Mouse (Mus musculus) gastrocnemius, adult 2 months (tissue): ENCODE results near the gene Cyb5b. TPM values are rescaled to one million over a fixed set of nuclear protein-coding genes. Genes with fewer than 3 reads are reported as not detected.

ENCODE experiments used
- DNase-seq: peaks from one replicate; pipeline ENCODE4 v3.0.0; 2022
- H3K27ac ChIP-seq: fragments of 200-600 bp; 2 replicates; pipeline ENCODE4 v1.8.1; 2022; ENCODE audit warnings: mild to moderate bottlenecking
- H3K4me3 ChIP-seq: fragments of 200-600 bp; 2 replicates; pipeline ENCODE4 v1.8.1; 2022; ENCODE audit warnings: mild to moderate bottlenecking, moderate library complexity
- CTCF ChIP-seq: fragments of 200-600 bp; IDR thresholded peaks from 2 replicates; pipeline ENCODE4 v1.8.1; 2022; ENCODE audit warnings: antibody characterized with exemption, mild to moderate bottlenecking, moderate library complexity
- intact Hi-C: fragments of 180-260 bp; cut with DNase I; formaldehyde crosslinking; loops from one replicate; pipeline ENCODE4 v1.15.1; 2025
- total RNA-seq, 2 experiments: library from RNA; stranded (reverse); gene quantifications; 2 replicates each; pipeline ENCODE4 v1.2.3; 2021

The Cyb5b gene
- total RNA-seq, 2 experiments from 2014 or later = 33.2 to 36.3 TPM

GRCm38 (mm10) chr8:107136003-107136612 is 14.3 kb upstream of the Cyb5b start:
- no peak for TF ChIP-seq CTCF
- intact Hi-C loops = no loop called here
- Histone ChIP-seq H3K27ac (peak overlapping the region; percentile 51), H3K4me3 (no peak overlapping the region)
- no peak for DNase-seq

- no peak for DNase-seq
- no peak for TF ChIP-seq CTCF
- Histone ChIP-seq H3K27ac (peak overlapping the region; percentile 90; the same call in 1 of the 2 replicates), H3K4me3 (no peak overlapping the region)
- intact Hi-C loops = no loop called here
Observed at GRCm38 (mm10) chr8:107137591-107137990, 12.8 kb upstream of the Cyb5b start.

DNA sequence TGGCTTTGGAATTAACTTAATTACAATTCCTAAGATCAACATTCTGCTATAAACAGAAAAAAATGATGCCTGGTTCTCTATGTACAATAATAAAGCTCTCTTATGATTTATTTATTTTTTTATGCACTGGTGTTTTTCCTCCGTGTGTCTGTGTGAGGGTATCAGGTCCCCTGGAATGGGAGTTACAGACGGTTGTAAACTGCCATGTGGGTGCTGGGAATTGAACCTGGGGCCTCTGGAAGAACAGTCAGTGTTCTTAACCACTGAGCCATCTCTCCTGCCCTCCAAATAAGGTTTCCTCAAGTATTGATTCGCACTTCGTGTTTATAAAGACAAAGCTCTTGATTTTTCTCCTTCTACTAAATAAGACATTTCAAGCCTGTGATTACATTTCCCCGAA is 12.1 kb upstream of the Cyb5b start:
- Histone ChIP-seq H3K4me3 (no peak overlapping the region), H3K27ac (peak overlapping the region; percentile 90)
- intact Hi-C loops = no loop called here
- TF ChIP-seq CTCF = no peak
- DNase-seq = no peak

DNA sequence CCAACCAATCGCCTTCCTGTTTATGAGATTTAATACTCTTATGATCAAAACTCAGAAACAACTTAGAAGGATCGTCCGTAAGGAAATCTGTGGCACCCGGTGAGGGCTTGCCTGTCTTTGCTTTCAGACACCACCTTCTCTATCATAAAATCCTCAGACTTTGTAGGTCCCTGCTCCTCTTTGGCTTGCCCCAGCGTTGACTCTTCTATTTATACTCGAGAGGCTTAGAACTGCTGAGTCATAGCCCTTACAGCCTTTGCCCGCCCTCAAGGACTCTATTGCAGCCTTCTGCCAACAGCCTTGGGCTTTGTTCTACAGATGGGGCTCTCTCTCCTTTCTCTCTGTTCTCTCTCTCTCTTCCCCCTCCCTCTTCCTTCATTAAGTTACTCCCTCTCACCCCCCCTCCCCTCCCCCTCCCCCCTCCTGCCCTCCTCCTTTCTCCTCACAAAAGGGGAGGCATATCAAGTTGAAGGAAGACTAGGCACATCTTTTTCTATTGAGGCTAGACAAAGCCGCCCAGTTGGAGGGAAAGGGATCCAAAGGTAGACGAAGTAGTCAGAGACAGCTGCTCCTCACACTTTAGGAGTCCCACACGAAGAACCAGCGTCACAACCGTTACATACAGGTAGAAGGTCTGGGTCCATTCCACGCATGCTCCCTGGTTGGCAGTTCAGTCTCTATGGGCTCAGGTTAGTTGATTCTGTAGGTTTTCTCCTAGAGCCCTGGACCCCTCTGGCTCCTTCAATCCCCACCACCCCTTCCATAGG is 10.6 kb upstream of the Cyb5b start:
- intact Hi-C loops = no loop called here
- TF ChIP-seq CTCF = no peak
- peak overlapping the region; percentile 2 for H3K4me3 ChIP-seq
- DNase-seq = peak; percentile 74
- peak overlapping the region; percentile 90 for H3K27ac ChIP-seq

DNA sequence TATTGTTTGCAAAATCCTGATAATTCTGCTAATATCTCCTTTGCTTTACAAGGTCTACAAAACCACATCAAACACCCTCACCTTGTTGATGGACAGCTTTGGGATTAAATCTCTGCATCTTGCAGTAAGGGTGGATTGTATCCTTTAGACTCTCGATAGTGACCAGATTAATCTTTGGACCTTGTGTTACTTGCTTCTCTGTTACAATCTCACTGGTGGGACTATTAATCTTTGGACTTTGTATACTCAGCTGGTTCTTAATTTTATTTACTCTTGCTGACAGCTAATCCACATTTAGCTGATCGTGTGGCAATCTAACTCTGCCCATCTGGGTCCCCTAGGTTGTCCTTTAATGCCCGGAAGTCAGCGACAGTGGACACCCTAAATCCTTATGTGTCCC is 7.9 kb upstream of the Cyb5b start:
- H3K27ac ChIP-seq = no peak overlapping the region
- intact Hi-C loops = no loop called here
- no peak overlapping the region for H3K4me3 ChIP-seq
- no peak for DNase-seq
- TF ChIP-seq CTCF = no peak

- intact Hi-C loops = no loop called here
- no peak for DNase-seq
- Histone ChIP-seq H3K27ac (no peak overlapping the region), H3K4me3 (no peak overlapping the region)
- no peak for TF ChIP-seq CTCF
Observed at GRCm38 (mm10) chr8:107143501-107143900, 6.9 kb upstream of the Cyb5b start.

DNA sequence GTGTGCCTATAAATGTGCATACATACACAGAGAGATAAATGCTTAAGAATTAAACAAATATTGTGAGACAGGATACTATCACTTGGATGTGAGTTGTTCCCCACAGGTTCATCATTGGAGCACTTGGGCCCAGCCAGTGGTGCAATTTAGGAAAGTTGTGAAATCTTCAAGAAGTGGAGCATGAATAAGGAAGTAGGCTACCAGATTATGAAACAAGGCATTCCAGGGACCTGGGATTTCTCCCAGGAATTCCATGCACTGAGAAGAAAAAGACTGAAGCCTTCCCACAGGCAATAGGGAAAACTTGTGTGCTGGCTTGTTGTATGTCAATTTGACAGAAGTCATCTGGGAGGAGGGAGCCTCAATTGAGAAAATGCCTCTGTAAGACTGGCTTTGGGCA is 4.3 kb upstream of the Cyb5b start:
- no peak overlapping the region for H3K27ac ChIP-seq
- no peak overlapping the region for H3K4me3 ChIP-seq
- DNase-seq = no peak
- intact Hi-C loops = no loop called here
- TF ChIP-seq CTCF = no peak

GRCm38 (mm10) chr8:107148802-107149201 is 1.6 kb upstream of the Cyb5b start:
- no peak overlapping the region for H3K4me3 ChIP-seq
- no peak overlapping the region for H3K27ac ChIP-seq
- DNase-seq = no peak
- intact Hi-C loops = no loop called here
- TF ChIP-seq CTCF = no peak

- no peak for TF ChIP-seq CTCF
- Histone ChIP-seq H3K4me3 (peak overlapping the region; percentile 83), H3K27ac (peak overlapping the region; percentile 97)
- DNase-seq = no peak
- intact Hi-C loops = no loop called here
Observed at GRCm38 (mm10) chr8:107150057-107150403, 410 bp upstream of the Cyb5b start.

DNA sequence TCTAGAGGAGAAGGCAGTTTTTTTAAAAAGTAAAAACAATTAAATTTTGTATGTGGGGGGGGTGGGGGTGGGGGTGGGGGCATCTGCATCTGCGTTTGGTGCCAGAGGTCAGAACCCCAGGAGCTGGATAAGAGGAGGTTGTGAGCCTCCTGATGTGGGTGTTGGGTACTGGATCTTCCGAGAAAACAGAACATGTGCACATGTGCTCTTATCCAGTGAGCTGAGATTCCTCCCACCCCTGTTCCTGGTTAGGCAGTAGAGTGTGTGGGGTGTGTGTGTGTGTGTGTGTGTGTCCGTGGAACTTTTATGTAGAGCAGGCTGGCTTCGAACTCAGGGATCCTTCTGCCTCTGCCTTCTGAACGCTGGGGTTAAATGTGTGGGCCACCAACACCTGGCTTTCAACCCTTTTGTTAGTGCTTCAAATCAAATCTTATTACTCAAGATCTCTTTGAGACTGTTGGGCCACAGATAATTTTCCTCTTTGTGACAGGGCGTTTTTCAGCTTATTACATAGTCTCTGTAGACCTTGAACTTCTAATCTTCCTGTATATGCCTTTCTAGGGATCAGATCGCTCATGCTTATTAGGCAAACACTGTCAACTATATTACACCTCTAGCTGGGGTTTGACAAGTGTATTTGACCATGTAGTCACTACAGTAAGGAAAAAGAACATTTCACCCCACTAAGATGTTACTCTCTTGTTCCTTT is 926 bp downstream of the Cyb5b start:
- TF ChIP-seq CTCF = no peak
- Histone ChIP-seq H3K27ac (peak overlapping the region; percentile 97), H3K4me3 (peak overlapping the region; percentile 83)
- DNase-seq = no peak
- intact Hi-C loops = no loop called here

- Histone ChIP-seq H3K27ac (no peak overlapping the region), H3K4me3 (no peak overlapping the region)
- DNase-seq = no peak
- no peak for TF ChIP-seq CTCF
- intact Hi-C loops = no loop called here
Observed at GRCm38 (mm10) chr8:107153326-107154210, 3.1 kb downstream of the Cyb5b start.

DNA sequence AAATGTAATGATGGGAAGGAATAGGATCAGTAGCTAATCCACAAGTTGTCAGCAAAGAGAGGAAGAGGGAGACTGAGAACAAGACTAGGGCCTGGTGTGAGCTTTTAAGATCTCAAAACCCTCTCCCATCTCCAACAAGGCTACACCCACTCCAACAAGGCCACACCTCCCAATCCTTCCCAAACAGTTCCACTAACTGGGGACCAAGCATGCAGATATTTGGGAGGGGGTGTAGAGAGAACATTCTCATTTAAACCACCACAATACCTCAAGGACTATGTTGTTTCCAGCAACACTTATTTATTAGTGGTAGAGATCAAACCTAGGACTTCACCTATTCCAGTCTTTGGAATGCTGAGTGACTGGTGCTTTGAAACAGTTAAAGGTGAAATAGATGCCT is 6.4 kb downstream of the Cyb5b start:
- intact Hi-C loops = no loop called here
- no peak overlapping the region for H3K4me3 ChIP-seq
- no peak for TF ChIP-seq CTCF
- no peak for DNase-seq
- H3K27ac ChIP-seq = peak overlapping the region; percentile 52; the same call in 1 of the 2 replicates
